Mouse (Mus musculus): Measurements from ENCODE around the gene Cd200. TPM values are rescaled to one million over a fixed set of nuclear protein-coding genes. Genes with fewer than 3 reads are reported as not detected.
"Not testable (repeated sequence)": the region's sequence is repeated elsewhere in the genome, so short reads cannot be mapped to it uniquely, and the experiment has no call there.

Cd200 gene
- polyA plus RNA-seq, 1 experiment from 2014 or later, result 8.2 TPM

- Histone ChIP-seq H3K4me3 (ENCODE audit: inconsistent target) (no peak overlapping the region), H3K36me3 (ENCODE audit: inconsistent target) (no peaks in the 10 kb centered on the region), H3K79me2 (ENCODE audit: inconsistent target) (no peaks in the 10 kb centered on the region), H3K27ac (no peak overlapping the region)
- WGBS (ENCODE audit: missing documents), result 90% methylated on average over 7 of the region's 7 CpGs
Measured at GRCm38 (mm10) chr16:45366111-45366510, 42.7 kb downstream of the Cd200 start.

- no peak overlapping the region for H3K4me3 ChIP-seq (ENCODE audit: inconsistent target)
- H3K27ac ChIP-seq, result no peak overlapping the region
- H3K36me3 ChIP-seq (ENCODE audit: inconsistent target), result no peaks in the 10 kb centered on the region
- H3K79me2 ChIP-seq (ENCODE audit: inconsistent target), result no peaks in the 10 kb centered on the region
- 90% methylated on average over 9 of the region's 9 CpGs for WGBS (ENCODE audit: missing documents)
Measured at GRCm38 (mm10) chr16:45365353-45365752, 43.5 kb downstream of the Cd200 start.

DNA sequence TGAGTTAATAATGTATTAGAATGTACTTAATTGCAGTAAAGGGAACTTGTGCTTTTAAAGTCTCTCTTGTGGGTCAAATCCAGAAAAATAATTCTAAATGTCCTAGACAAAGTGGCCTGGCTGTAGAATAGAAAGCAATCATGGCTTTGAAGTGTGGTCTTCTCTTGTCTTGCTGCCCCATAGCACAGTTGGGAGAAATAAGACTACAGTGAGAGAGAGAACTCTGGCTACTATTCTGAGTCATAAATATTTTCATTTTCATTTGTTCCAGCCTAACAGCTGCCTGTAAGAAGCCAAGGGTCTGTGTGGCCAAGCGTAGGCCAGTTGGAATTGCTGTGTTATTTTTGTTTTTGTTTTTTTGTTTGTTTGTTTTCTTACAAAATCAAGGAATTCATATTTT is 44.2 kb downstream of the Cd200 start:
- Histone ChIP-seq H3K79me2 (ENCODE audit: inconsistent target) (no peaks in the 10 kb centered on the region), H3K4me3 (ENCODE audit: inconsistent target) (no peak overlapping the region), H3K27ac (no peak overlapping the region), H3K36me3 (ENCODE audit: inconsistent target) (no peaks in the 10 kb centered on the region)
- WGBS (ENCODE audit: missing documents), result 100% methylated on average over 1 of the region's 1 CpGs

GRCm38 (mm10) chr16:45363480-45364045 is 45.3 kb downstream of the Cd200 start:
- no peak overlapping the region for H3K4me3 ChIP-seq (ENCODE audit: inconsistent target)
- no peaks in the 10 kb centered on the region for H3K36me3 ChIP-seq (ENCODE audit: inconsistent target)
- no peaks in the 10 kb centered on the region for H3K79me2 ChIP-seq (ENCODE audit: inconsistent target)
- no peak overlapping the region for H3K27ac ChIP-seq
- WGBS (ENCODE audit: missing documents), result 96% methylated on average over 3 of the region's 4 CpGs

- H3K27ac ChIP-seq, result no peak overlapping the region
- H3K79me2 ChIP-seq (ENCODE audit: inconsistent target), result no peaks in the 10 kb centered on the region
- H3K36me3 ChIP-seq (ENCODE audit: inconsistent target), result no peaks in the 10 kb centered on the region
- no peak overlapping the region for H3K4me3 ChIP-seq (ENCODE audit: inconsistent target)
Measured at GRCm38 (mm10) chr16:45361450-45361849, 47.4 kb downstream of the Cd200 start.

- not testable (repeated sequence) for H3K36me3 ChIP-seq (ENCODE audit: inconsistent target); H3K27ac ChIP-seq; H3K79me2 ChIP-seq (ENCODE audit: inconsistent target); H3K4me3 ChIP-seq (ENCODE audit: inconsistent target)
- WGBS (ENCODE audit: missing documents), result 93% methylated on average over 5 of the region's 5 CpGs
Measured at GRCm38 (mm10) chr16:45358441-45358840, 50.4 kb downstream of the Cd200 start.

DNA sequence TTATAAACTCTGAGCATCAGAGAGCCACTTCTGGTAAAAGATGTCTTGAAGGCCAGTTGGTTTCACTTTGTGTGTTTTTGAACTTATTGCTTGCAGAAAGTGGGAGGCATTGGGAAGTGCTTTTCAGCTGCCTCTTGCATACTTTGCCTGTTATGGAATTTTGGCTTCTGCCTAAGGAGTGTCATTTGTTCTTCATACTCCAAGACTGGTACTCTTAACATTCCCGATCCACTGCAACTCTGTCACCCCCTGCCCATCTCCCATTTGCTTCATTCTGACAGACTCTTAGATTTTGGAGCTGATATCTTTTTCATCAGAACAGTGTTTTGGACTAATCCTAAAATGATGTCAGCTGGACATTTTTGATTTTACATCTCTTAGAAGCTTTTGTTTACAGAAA is 51.7 kb downstream of the Cd200 start:
- Histone ChIP-seq H3K4me3 (ENCODE audit: inconsistent target) (no peak overlapping the region), H3K79me2 (ENCODE audit: inconsistent target) (no peaks in the 10 kb centered on the region), H3K36me3 (ENCODE audit: inconsistent target) (no peaks in the 10 kb centered on the region), H3K27ac (no peak overlapping the region)
- 100% methylated on average over 1 of the region's 1 CpGs for WGBS (ENCODE audit: missing documents)

- no peaks in the 10 kb centered on the region for H3K79me2 ChIP-seq (ENCODE audit: inconsistent target)
- no peak overlapping the region for H3K27ac ChIP-seq
- H3K4me3 ChIP-seq (ENCODE audit: inconsistent target), result no peak overlapping the region
- H3K36me3 ChIP-seq (ENCODE audit: inconsistent target), result no peaks in the 10 kb centered on the region
Measured at GRCm38 (mm10) chr16:45352875-45353274, 56.0 kb downstream of the Cd200 start.

DNA sequence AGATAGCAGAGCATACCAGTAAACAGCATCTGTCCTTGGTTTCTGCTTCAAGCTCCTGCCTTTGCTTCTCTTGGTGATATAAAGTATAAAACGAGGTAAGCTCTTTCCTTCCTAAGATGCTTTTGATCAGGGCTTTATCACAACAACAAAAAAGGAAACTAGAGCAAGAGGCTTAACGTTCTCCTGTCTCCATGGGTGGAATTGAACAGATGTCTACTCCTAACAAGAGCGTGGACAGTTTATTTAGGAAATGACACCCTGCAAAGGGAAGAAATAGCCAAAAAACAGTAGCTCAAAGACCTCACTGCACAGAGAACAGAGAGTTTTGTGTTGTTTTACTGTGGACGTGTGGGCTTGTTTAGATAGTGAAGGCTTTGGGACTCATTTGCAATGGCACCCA is 58.1 kb downstream of the Cd200 start:
- WGBS (ENCODE audit: missing documents), result 82% methylated on average over 4 of the region's 4 CpGs
- Histone ChIP-seq H3K27ac (no peak overlapping the region), H3K36me3 (ENCODE audit: inconsistent target) (no peaks in the 10 kb centered on the region), H3K79me2 (ENCODE audit: inconsistent target) (no peaks in the 10 kb centered on the region), H3K4me3 (ENCODE audit: inconsistent target) (no peak overlapping the region)

DNA sequence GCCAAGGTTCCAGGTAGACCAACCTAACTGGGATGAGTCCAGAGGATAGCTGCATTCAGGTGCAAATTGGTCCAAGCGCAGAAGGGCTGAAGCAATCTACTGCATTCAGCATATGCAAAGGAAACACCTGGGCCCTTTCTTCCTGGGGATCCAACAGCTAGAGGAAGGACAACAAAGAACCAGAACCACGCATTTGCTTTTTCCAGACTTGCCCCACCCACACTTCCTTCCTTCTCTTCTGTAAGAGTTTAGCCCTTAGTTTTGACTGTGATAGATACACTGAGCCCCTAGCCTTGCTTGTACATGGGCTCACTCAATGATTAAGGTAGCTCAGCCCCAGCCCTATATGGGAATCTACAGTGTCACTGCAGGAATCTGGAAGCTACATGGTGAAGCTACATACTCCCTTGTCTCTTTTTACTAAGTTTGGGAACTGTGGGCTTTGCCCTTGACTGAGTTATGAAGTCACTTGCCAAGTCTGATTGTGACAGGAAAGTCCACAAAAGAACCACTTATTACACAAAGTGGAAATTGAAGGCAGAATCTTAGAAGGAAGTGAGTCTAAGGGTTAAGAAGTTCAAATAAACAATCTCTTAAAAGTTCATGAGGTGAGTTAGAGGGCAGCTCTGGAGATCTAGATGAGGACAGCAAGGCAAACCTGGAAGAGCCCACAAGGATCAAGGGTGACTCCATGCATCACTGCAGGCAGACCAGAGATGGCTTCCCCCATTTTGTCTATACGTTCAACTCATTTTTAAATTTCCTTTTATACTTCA is 59.1 kb downstream of the Cd200 start:
- no peaks in the 10 kb centered on the region for H3K79me2 ChIP-seq (ENCODE audit: inconsistent target)
- 39% methylated on average over 3 of the region's 3 CpGs for WGBS (ENCODE audit: missing documents)
- no peak overlapping the region for H3K27ac ChIP-seq
- no peak overlapping the region for H3K4me3 ChIP-seq (ENCODE audit: inconsistent target)
- H3K36me3 ChIP-seq (ENCODE audit: inconsistent target), result no peaks in the 10 kb centered on the region

DNA sequence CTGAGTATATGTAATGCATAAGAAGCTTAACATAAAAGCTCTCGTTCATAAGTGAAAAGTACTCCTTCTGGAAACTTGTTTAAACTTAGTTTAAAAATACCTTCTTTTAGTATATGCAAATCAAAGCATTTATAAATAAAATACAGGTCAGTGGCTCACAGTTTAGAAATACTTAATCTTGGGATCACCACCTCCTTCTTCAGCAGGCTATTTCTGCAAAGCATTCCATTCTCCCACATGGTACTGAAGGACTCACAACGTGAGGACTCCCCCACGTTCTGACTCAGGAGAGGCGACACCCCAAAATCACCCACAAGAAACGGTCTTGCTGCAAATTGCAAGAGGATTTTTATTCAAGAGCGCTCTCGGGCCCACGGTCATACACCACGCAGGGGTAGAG is 60.6 kb downstream of the Cd200 start:
- not testable (repeated sequence) for H3K27ac ChIP-seq; H3K4me3 ChIP-seq (ENCODE audit: inconsistent target); H3K79me2 ChIP-seq (ENCODE audit: inconsistent target); H3K36me3 ChIP-seq (ENCODE audit: inconsistent target)
- WGBS (ENCODE audit: missing documents), result 82% methylated on average over 1 of the region's 9 CpGs

- H3K4me3 ChIP-seq (ENCODE audit: inconsistent target), result no peak overlapping the region
- no peaks in the 10 kb centered on the region for H3K79me2 ChIP-seq (ENCODE audit: inconsistent target)
- 94% methylated on average over 5 of the region's 5 CpGs for WGBS (ENCODE audit: missing documents)
- H3K27ac ChIP-seq, result no peak overlapping the region
- no peaks in the 10 kb centered on the region for H3K36me3 ChIP-seq (ENCODE audit: inconsistent target)
Measured at GRCm38 (mm10) chr16:45346930-45347387, 61.9 kb downstream of the Cd200 start.

DNA sequence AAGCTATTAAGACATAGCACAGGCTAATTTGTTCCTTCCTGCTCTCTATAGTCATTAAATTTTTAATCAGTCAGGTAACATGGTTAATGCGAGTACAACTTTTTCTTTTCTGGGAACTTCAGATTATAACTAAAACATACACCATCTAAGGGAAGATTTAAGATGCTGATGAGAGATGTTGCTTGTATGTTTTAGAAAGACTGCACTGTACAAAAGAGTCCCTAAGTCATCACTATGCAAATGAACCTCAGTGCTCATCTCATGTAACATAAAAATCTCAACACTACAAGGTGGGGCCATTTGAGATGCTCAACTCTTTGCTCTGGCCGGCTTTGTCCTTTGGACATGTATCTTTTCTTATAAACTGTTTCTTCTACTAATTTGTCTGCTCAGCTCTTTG is 62.5 kb downstream of the Cd200 start:
- Histone ChIP-seq H3K27ac (no peak overlapping the region), H3K4me3 (ENCODE audit: inconsistent target) (no peak overlapping the region), H3K79me2 (ENCODE audit: inconsistent target) (no peaks in the 10 kb centered on the region), H3K36me3 (ENCODE audit: inconsistent target) (no peaks in the 10 kb centered on the region)
- WGBS (ENCODE audit: missing documents), result 100% methylated on average over 2 of the region's 2 CpGs

DNA sequence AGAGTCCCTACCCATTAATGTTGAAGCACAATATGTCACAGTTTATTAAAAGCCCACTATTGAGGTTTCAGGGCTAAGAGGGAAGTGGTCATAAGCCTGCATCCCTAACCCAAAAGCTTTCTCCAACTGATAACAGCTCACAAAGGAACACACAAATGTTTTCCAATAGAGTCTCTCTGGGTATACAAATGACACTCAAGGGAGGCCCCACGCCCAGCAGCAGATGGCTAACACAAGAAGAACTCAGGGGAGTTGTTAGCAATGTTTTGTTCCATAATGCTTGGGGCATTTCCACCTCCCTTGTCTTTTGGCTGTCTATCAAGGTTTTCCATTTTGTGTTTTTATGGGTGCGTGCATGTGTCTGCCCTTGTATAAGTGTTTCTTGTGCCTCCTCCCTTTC is 64.0 kb downstream of the Cd200 start:
- Histone ChIP-seq H3K36me3 (ENCODE audit: inconsistent target) (no peaks in the 10 kb centered on the region), H3K79me2 (ENCODE audit: inconsistent target) (no peaks in the 10 kb centered on the region), H3K27ac (no peak overlapping the region), H3K4me3 (ENCODE audit: inconsistent target) (no peak overlapping the region)
- 91% methylated on average over 2 of the region's 2 CpGs for WGBS (ENCODE audit: missing documents)

GRCm38 (mm10) chr16:45336478-45336877 is 72.4 kb downstream of the Cd200 start:
- Histone ChIP-seq H3K27ac (no peak overlapping the region), H3K4me3 (ENCODE audit: inconsistent target) (no peak overlapping the region), H3K36me3 (ENCODE audit: inconsistent target) (no peaks in the 10 kb centered on the region), H3K79me2 (ENCODE audit: inconsistent target) (no peaks in the 10 kb centered on the region)
- WGBS (ENCODE audit: missing documents), result 69% methylated on average over 1 of the region's 1 CpGs

GRCm38 (mm10) chr16:45334891-45335290 is 74.0 kb downstream of the Cd200 start:
- H3K4me3 ChIP-seq (ENCODE audit: inconsistent target), result no peak overlapping the region
- no peaks in the 10 kb centered on the region for H3K36me3 ChIP-seq (ENCODE audit: inconsistent target)
- WGBS (ENCODE audit: missing documents), result 81% methylated on average over 5 of the region's 5 CpGs
- no peak overlapping the region for H3K27ac ChIP-seq
- H3K79me2 ChIP-seq (ENCODE audit: inconsistent target), result no peaks in the 10 kb centered on the region

All from macrophage (primary cell).